Mouse (Mus musculus) left cerebral cortex, postnatal 36 days (tissue): ENCODE results near the gene Rapgef2. TPM values are rescaled to one million over a fixed set of nuclear protein-coding genes. Genes with fewer than 3 reads are reported as not detected.
A peak's percentile ranks its signal among the peaks of the same experiment; 100 is the strongest.
"Not testable (repeated sequence)": the region's sequence is repeated elsewhere in the genome, so short reads cannot be mapped to it uniquely, and the experiment has no call there.

Experiments
- DNase-seq, 2 experiments: peaks; one replicate each; pipeline ENCODE4 v3.0.0; 2021 to 2022; ENCODE audit warnings: low spot score in 2 of 2, mixed read lengths in 1 of 2
- intact Hi-C: fragments of 180-260 bp; cut with DNase I; formaldehyde crosslinking; loops from one replicate; pipeline ENCODE4 v1.15.1; 2025
- total RNA-seq, 2 experiments: library from RNA; stranded (reverse); gene quantifications; 2 replicates each; pipeline ENCODE4 v1.2.3; 2021

Gene Rapgef2
- total RNA-seq, 2 experiments from 2014 or later, result 114 to 136 TPM

- no peak for DNase-seq
- intact Hi-C loops, result no loop called here
These were observed 44.0 kb downstream of the Rapgef2 start for GRCm38 (mm10) chr3:79242298-79242697.

- intact Hi-C loops, result no loop called here
These were observed 47.3 kb downstream of the Rapgef2 start for GRCm38 (mm10) chr3:79239066-79239462.

GRCm38 (mm10) chr3:79238456-79239065 is 47.8 kb downstream of the Rapgef2 start:
- no peak for DNase-seq
- intact Hi-C loops, result no loop called here

More at GRCm38 (mm10) chr3:79239066-79239462, 47.3 kb downstream of the Rapgef2 start:
- no peak for DNase-seq

- DNase-seq, result no peak
- intact Hi-C loops, result no loop called here
These were observed 48.5 kb downstream of the Rapgef2 start for GRCm38 (mm10) chr3:79237619-79238342.

- DNase-seq, result no peak
- intact Hi-C loops, result no loop called here
These were observed 51.8 kb downstream of the Rapgef2 start for GRCm38 (mm10) chr3:79234485-79234884.

- no peak for DNase-seq
- intact Hi-C loops, result no loop called here
These were observed 52.6 kb downstream of the Rapgef2 start for GRCm38 (mm10) chr3:79233478-79234415.

- intact Hi-C loops, result no loop called here
- DNase-seq, result no peak
These were observed 55.6 kb downstream of the Rapgef2 start for GRCm38 (mm10) chr3:79230718-79231117.

- intact Hi-C loops, result no loop called here
- DNase-seq, result no peak
These were observed 56.8 kb downstream of the Rapgef2 start for GRCm38 (mm10) chr3:79229546-79229945.

GRCm38 (mm10) chr3:79228304-79228703 is 58.0 kb downstream of the Rapgef2 start:
- intact Hi-C loops, result no loop called here

GRCm38 (mm10) chr3:79227356-79228088 is 58.8 kb downstream of the Rapgef2 start:
- DNase-seq, result no peak
- intact Hi-C loops, result no loop called here

More at GRCm38 (mm10) chr3:79228304-79228703, 58.0 kb downstream of the Rapgef2 start:
- no peak for DNase-seq

GRCm38 (mm10) chr3:79226807-79227206 is 59.5 kb downstream of the Rapgef2 start:
- intact Hi-C loops, DNase-seq: not testable (repeated sequence)

- intact Hi-C loops, result no loop called here
- no peak for DNase-seq
These were observed 60.4 kb downstream of the Rapgef2 start for GRCm38 (mm10) chr3:79225888-79226287.

GRCm38 (mm10) chr3:79224352-79224751 is 62.0 kb downstream of the Rapgef2 start:
- no peak for DNase-seq
- intact Hi-C loops, result loop anchor here (5.0 kb wide), 3 partner anchors 223 to 363 kb away; no protein-coding TSS in a partner anchor

- intact Hi-C loops, result loop anchor here (2.0 to 5.0 kb wide), 4 partner anchors 64 to 364 kb away; partner anchors contain the start of gene Rapgef2
- no peak for DNase-seq
These were observed 63.0 kb downstream of the Rapgef2 start for GRCm38 (mm10) chr3:79223281-79223680.

- no peak for DNase-seq
- intact Hi-C loops, result loop anchor here (2.0 to 5.0 kb wide), 4 partner anchors 64 to 365 kb away; partner anchors contain the start of gene Rapgef2
These were observed 63.9 kb downstream of the Rapgef2 start for GRCm38 (mm10) chr3:79222192-79222960.

GRCm38 (mm10) chr3:79221296-79222191 is 64.8 kb downstream of the Rapgef2 start:
- peak; percentile 61 to 66 for DNase-seq
- intact Hi-C loops, result loop anchor here (2.0 to 5.0 kb wide), 4 partner anchors 65 to 366 kb away; partner anchors contain the start of gene Rapgef2

- intact Hi-C loops, result no loop called here
- no peak for DNase-seq
These were observed 67.0 kb downstream of the Rapgef2 start for GRCm38 (mm10) chr3:79219144-79219930.
